Mouse (Mus musculus) brain, embryonic 18.5 days (tissue): ENCODE results near the gene Itpka.

Source experiments
- DNase-seq: peaks from one replicate; pipeline ENCODE4 v3.0.0-alpha.2; 2012; ENCODE audit warnings: low read depth, low spot score

Itpka gene

GRCm38 (mm10) chr2:119757601-119758100, 15.5 kb downstream of the Itpka start:
- DNase-seq = no peak

DNA sequence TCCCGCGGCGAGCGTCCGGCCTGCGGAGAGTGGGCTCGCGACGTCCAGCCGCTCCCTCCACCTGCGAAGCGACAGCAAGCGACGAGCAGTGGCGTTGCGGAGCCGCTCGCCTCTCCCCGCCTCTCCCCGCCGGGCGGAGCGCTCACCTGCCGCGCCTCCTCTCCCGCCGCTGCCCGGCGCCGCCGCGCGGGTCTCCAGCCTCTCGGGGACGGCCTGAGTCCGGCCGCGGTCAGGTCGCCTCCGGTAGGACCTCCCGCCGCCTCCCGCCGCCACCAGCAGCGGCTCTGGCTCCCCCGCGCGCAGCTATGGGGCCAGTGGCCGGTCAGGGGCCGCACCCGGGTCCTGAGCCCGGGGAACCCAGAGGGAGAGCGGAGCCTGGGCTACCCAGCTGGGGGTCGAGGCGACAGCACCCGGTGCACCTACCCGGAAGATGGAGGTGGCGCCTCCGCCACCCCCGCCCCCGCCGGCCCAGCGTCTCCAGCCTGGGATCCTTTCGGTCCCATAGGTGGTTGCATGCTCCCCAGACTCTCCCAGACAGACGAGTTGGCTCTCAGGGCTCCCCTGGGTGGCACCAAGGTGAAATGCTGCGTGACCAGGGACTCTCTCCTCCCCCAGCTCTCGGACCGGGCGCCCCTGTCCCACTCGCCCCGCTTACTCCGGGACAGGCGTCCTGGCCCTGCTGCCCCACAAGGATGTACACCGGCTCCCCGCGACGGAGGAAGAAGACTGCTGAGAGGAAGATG, 16.1 kb downstream of the Itpka start:
- no peak for DNase-seq

GRCm38 (mm10) chr2:119758844-119759835, 17.0 kb downstream of the Itpka start:
- DNase-seq = no peak

DNA sequence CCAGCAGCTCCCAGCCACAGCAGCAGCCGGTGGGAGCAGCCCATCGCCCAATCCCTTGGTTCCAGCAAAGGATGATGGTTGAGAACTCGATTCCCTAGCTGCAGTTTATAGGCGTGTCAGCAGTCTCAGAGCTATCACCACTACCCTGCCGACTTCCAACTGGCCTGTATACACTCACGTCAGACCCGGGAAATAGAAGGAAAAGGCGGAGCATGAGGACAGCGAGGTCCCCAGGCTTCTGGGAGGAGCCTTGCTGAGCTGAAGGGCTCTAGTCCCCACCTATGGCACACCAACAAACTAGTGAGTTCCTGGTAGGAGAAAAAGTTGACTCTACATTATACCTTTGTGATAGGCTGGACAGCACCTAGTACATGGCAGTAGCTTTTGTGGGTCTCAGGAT, 18.1 kb downstream of the Itpka start, which contains the start of gene Ltk:
Gene Ltk, minus strand, starts transcription at position 181 of the 400 bp plus-strand sequence.
- no peak for DNase-seq

DNA sequence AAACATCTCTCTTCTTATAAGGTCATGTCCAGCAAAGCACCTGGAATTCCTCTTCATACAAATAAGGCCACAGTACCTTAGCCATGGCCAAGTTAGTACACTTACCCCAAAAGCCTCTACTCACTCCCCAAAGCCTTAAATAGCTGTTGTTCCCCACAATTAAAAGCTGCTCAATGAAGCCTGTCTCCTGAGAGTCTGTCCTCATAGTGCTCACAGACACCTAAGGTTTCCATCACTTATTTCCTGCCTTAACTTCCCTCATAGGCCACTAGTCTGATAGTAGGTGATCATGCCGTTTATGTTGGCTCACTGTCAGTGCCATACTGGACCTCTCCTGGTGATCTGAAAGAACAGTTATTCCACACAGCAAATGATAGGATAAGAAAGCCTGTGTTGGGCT, 20.1 kb downstream of the Itpka start:
- DNase-seq = no peak

DNA sequence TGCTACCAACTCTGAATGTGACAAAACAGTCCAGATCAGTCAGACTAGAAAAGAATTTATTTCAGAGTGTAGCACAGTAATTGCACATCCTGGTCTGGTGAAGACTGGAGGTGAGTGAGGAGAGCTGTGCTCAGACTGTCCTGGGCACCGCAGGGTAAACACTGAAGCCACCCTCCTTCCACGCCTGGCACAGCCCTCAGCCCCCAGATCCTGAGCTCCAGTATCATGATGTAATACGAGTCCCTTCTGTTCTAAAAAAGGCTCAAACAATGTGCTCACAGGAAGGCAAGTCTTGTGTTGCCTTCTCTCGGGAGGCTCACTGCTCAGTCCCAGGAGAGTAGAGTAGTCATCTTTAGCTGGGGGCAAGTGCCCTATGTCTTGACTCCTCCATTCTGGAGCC, 21.8 kb downstream of the Itpka start:
- no peak for DNase-seq

GRCm38 (mm10) chr2:119767246-119767645, 25.1 kb downstream of the Itpka start:
- DNase-seq = no peak

GRCm38 (mm10) chr2:119787206-119787883, 45.2 kb downstream of the Itpka start, which contains the start of gene Rpap1:
TSS of gene Rpap1 (minus strand) at chr2:119787537.
- DNase-seq = no peak

DNA sequence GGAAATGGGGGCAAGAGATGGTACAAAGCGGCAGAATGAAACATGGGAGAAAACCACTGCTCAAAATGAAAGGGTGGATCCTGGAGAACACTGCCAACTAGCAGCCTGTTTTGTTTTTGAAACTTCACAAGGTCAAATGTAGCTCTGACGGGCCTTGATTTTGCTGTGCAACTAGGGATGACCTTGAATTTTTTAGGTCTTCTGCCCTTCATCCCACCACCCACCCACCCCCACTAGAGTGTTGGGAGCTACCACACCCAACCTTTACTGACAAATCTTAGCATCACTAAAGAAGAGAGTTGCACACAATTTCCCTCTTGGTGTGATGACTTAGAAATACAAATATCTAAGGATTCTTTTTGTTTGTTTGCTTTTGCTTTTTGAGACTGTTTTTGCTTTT, 47.9 kb downstream of the Itpka start:
- no peak for DNase-seq

- no peak for DNase-seq
Observed at GRCm38 (mm10) chr2:119797279-119797783, 55.2 kb downstream of the Itpka start, which contains the start of gene Tyro3. TSS of gene Tyro3 (plus strand) at chr2:119797733.

GRCm38 (mm10) chr2:119798246-119798927, 56.2 kb downstream of the Itpka start:
- no peak for DNase-seq

DNA sequence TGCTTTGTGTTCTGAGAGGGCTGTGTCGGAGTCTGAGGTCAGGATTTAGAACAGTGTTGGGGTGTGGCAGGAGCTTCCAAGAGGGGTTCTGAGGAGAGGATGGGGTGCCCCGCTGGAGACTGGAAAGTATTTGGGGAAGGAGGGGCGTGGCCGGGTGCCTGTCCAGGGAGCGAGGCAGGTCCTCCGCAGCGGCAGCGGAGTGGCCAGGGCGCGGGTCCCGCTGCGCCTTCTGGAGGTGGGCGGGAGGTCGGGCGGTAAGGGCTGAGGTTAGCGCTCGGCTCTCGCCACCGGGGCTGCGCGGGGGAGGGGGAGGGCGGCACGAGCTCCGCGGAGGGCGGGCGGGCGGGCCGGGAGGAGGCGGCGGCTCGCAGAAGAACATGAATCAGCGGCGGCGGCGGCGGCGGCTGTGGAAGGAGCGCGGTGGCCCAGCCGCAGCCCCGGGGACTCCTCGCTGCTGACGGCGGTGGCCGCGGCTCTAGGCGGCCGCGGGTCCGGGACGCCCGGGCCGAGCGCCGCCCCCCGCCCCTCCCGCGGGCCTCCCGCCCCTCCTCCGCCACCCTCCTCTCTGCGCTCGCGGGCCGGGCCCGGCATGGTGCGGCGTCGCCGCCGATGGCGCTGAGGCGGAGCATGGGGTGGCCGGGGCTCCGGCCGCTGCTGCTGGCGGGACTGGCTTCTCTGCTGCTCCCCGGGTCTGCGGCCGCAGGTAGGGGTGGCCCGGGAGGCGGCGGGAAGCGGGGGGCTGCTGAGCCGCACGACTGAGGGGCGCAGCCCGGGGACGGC, 57.2 kb downstream of the Itpka start:
- no peak for DNase-seq

DNA sequence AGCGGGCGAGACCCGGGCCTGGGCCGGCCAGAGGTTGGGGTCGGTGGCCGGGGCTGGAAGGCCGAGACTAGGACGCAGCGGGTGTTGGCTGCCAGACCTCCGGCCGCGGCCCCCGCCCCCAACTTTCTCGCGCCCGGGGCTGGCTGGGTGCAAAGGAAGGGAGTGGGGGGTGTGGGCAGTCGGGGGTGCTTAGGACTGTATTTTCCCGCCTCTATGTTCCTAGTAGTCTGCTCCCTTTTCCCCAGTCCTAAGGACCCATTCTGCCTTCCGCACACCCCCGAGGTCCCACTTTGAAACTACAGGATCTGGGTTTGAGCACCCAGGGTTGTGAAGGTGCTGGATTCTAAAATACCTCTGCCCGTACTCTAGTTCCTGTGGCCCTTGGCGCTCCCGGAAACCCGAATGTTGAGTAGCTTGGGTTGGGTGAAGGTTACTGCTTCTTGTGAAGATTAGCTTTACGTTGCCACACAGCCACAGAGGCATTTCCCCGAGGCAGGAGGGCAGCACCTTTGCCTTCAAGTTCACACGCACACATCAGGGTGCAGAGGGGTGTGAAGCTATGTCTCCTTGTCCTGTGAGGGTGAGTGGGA, 57.9 kb downstream of the Itpka start:
- no peak for DNase-seq
